Mouse (Mus musculus) CH12.LX (cell line): ENCODE results near the gene Ptpn5. TPM values are rescaled to one million over a fixed set of nuclear protein-coding genes. Genes with fewer than 3 reads are reported as not detected.

Experiments used
- DNase-seq: peaks from one replicate; pipeline ENCODE4 v3.0.0-alpha.2; 2013; ENCODE audit errors: extremely low read depth
- H3K27ac ChIP-seq: 2 replicates; pipeline ENCODE4 v1.5.1; 2012; ENCODE audit warnings: low read depth, mild to moderate bottlenecking, control low read depth, moderate library complexity; ENCODE audit not compliant: insufficient read depth
- H3K27me3 ChIP-seq: replicated peaks from 2 replicates; pipeline ENCODE3; 2012; ENCODE audit warnings: inconsistent platforms
- H3K36me3 ChIP-seq, 2 experiments: replicated peaks in 1 of 2; 2 replicates each; pipeline versions ENCODE3 to v1.6.1; 2012; ENCODE audit warnings: inconsistent platforms in 1 of 2, low read length in 1 of 2, mild to moderate bottlenecking in 1 of 2, mixed read lengths in 1 of 2, moderate library complexity in 1 of 2; ENCODE audit not compliant: control insufficient read depth in 1 of 2, insufficient read depth in 1 of 2
- H3K4me1 ChIP-seq, 2 experiments: 2 replicates each; pipeline ENCODE4 v1.6.1; 2012; ENCODE audit warnings: inconsistent platforms in 1 of 2, moderate library complexity in 1 of 2; ENCODE audit not compliant: insufficient read depth in 2 of 2, control insufficient read depth in 1 of 2
- H3K4me2 ChIP-seq: 2 replicates; pipeline ENCODE4 v1.6.1; 2012; ENCODE audit warnings: low read depth, mild to moderate bottlenecking, control low read depth; ENCODE audit not compliant: poor library complexity, insufficient read depth, severe bottlenecking
- H3K4me3 ChIP-seq, 3 experiments: fragments of 150-350 bp in 1 of 3; sonication (generic) in 1 of 3; replicated peaks in 1 of 3; 2 replicates each; pipeline versions ENCODE3 to v1.5.1; 2011 to 2012; ENCODE audit warnings: low read depth in 2 of 3, low read length in 2 of 3, mild to moderate bottlenecking in 2 of 3, moderate library complexity in 2 of 3, control low read depth in 1 of 3, improper control_type of control experiment in 1 of 3, inconsistent platforms in 1 of 3, mixed read lengths in 1 of 3; ENCODE audit not compliant: poor library complexity in 1 of 3
- H3K79me2 ChIP-seq: replicated peaks from 2 replicates; pipeline ENCODE4 v1.6.1; 2012; ENCODE audit warnings: mild to moderate bottlenecking, moderate library complexity; ENCODE audit not compliant: control insufficient read depth, poor library complexity, insufficient read depth, severe bottlenecking; ENCODE audit errors: extremely low read depth
- H3K9ac ChIP-seq: 2 replicates; pipeline ENCODE4 v1.6.1; 2012; ENCODE audit warnings: low read depth, mild to moderate bottlenecking, control low read depth, moderate library complexity; ENCODE audit not compliant: insufficient read depth
- H3K9me3 ChIP-seq: replicated peaks from 2 replicates; pipeline ENCODE3; 2012; ENCODE audit warnings: low read length, inconsistent platforms, mixed read lengths
- CHD1 ChIP-seq: IDR thresholded peaks from 2 replicates; pipeline ENCODE4 v1.6.1; 2012; ENCODE audit warnings: low read depth, low read length, improper control_type of control experiment, inconsistent platforms
- CTCF ChIP-seq, 2 experiments: IDR thresholded peaks in 1 of 2; conservative IDR thresholded peaks in 1 of 2; 2 replicates each; pipeline ENCODE4 v1.5.1; 2011 to 2012; ENCODE audit warnings: low read depth in 2 of 2, low read length in 2 of 2, improper control_type of control experiment in 1 of 2, inconsistent platforms in 1 of 2, mild to moderate bottlenecking in 1 of 2, moderate library complexity in 1 of 2
- ETS1 ChIP-seq: conservative IDR thresholded peaks from 2 replicates; pipeline ENCODE4 v1.6.1; 2012; ENCODE audit warnings: low read depth, mild to moderate bottlenecking, inconsistent platforms, low read length, improper control_type of control experiment, moderate library complexity
- HCFC1 ChIP-seq: IDR thresholded peaks from 2 replicates; pipeline ENCODE4 v1.6.1; 2012; ENCODE audit warnings: low read depth, mild to moderate bottlenecking, inconsistent platforms, low read length, improper control_type of control experiment
- IRF4 ChIP-seq: IDR thresholded peaks from 2 replicates; pipeline ENCODE4 v1.6.1; 2014; ENCODE audit warnings: low read depth, mild to moderate bottlenecking, inconsistent platforms, low read length, improper control_type of control experiment
- JUN ChIP-seq: IDR thresholded peaks from 2 replicates; pipeline ENCODE4 v1.6.1; 2011; ENCODE audit warnings: low read depth, mild to moderate bottlenecking, low read length, improper control_type of control experiment, moderate library complexity; ENCODE audit not compliant: insufficient read depth
- KAT2A ChIP-seq: IDR thresholded peaks from 2 replicates; pipeline ENCODE4 v1.6.1; 2012; ENCODE audit warnings: low read length, improper control_type of control experiment, inconsistent platforms; ENCODE audit not compliant: insufficient replicate concordance
- MYC ChIP-seq: IDR thresholded peaks from 2 replicates; pipeline ENCODE4 v1.6.1; 2011; ENCODE audit warnings: low read depth, mild to moderate bottlenecking, improper control_type of control experiment, low read length
- NELFE ChIP-seq: IDR thresholded peaks from 2 replicates; pipeline ENCODE4 v1.6.1; 2011; ENCODE audit warnings: low read depth, low read length, improper control_type of control experiment
- NRF1 ChIP-seq: IDR thresholded peaks from 2 replicates; pipeline ENCODE4 v1.6.1; 2014; ENCODE audit warnings: low read depth, mild to moderate bottlenecking, inconsistent platforms, low read length, improper control_type of control experiment, moderate library complexity
- PAX5 ChIP-seq: IDR thresholded peaks from 2 replicates; pipeline ENCODE4 v1.6.1; 2012; ENCODE audit warnings: low read length, inconsistent platforms, mixed read lengths
- POLR2A ChIP-seq: IDR thresholded peaks from 2 replicates; pipeline ENCODE4 v1.6.1; 2011; ENCODE audit warnings: low read depth, mild to moderate bottlenecking, improper control_type of control experiment, low read length
- RCOR1 ChIP-seq: conservative IDR thresholded peaks from 2 replicates; pipeline ENCODE4 v1.6.1; 2012; ENCODE audit warnings: low read depth, mild to moderate bottlenecking, inconsistent platforms, low read length, improper control_type of control experiment
- UBTF ChIP-seq: IDR thresholded peaks from 2 replicates; pipeline ENCODE4 v1.6.1; 2012; ENCODE audit warnings: low read depth, mild to moderate bottlenecking, inconsistent platforms, low read length, improper control_type of control experiment, moderate library complexity
- USF1 ChIP-seq: IDR thresholded peaks from 2 replicates; pipeline ENCODE4 v1.6.1; 2014; ENCODE audit warnings: low read depth, mild to moderate bottlenecking, inconsistent platforms, low read length, improper control_type of control experiment
- ZC3H11A ChIP-seq: IDR thresholded peaks from 2 replicates; pipeline ENCODE4 v1.6.1; 2012; ENCODE audit warnings: low read depth, mild to moderate bottlenecking, inconsistent platforms, low read length, improper control_type of control experiment
- ZKSCAN1 ChIP-seq: IDR thresholded peaks from 2 replicates; pipeline ENCODE4 v1.6.1; 2012; ENCODE audit warnings: low read depth, inconsistent platforms, low read length, improper control_type of control experiment, borderline replicate concordance
- ZNF384 ChIP-seq: IDR thresholded peaks from 2 replicates; pipeline ENCODE4 v1.6.1; 2012; ENCODE audit warnings: low read depth, low read length, improper control_type of control experiment, inconsistent platforms
- dilution Hi-C: fragments of 300-500 bp; cut with MboI; formaldehyde crosslinking; loops from 2 replicates; pipeline ENCODE4 v1.14.3; 2020; ENCODE audit warnings: low sequenced_read_pairs; ENCODE audit not compliant: extremely low pct_unique_long_range_greater_than_20kb, extremely low pct_ligation_motif_present
- in situ Hi-C: fragments of 300-500 bp; cut with MboI; formaldehyde crosslinking; loops from 3 replicates; pipeline ENCODE4 v1.14.3; 2019; ENCODE audit warnings: low sequenced_read_pairs, low pct_ligation_motif_present, low pct_unique_long_range_greater_than_20kb, mixed read lengths
- polyA plus RNA-seq: library from polyadenylated mRNA; unstranded; fragments of >175 nt; gene quantifications from 2 replicates; pipeline ENCODE4 v1.2.1, GENCODE M21; 2012; ENCODE audit warnings: low read depth; ENCODE audit not compliant: insufficient read length
- total RNA-seq, 2 experiments: library from RNA; depleted of rRNA; stranded (reverse); fragments of 300-350 nt in 1 of 2; fragments of >200 nt in 1 of 2; gene quantifications; 2 replicates each; pipeline ENCODE4 v1.2.3; 2012 to 2014

Gene Ptpn5
- total and polyA plus RNA-seq, 3 experiments = 0.90 to 3.4 (median 1.9) TPM

DNA sequence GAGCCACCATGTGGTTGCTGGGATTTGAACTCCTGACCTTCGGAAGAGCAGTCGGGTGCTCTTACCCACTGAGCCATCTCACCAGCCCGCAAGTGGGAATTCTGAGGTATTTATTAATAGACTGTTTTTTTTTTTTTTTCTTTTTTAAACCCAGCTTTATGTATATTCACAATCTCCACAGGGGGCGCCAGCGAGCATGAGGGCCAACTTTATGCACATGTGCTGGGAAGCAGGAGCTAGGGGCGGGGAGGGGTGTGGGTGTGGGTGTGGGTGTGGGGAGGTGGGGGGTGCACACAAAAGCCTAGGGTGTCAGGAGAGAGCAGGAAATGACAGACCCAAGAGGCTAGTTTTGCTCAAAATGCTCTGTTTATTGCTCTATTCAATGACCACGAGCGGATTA, 56.0 kb downstream of the Ptpn5 start:
- no peaks in the 10 kb centered on the region for H3K27me3 ChIP-seq

DNA sequence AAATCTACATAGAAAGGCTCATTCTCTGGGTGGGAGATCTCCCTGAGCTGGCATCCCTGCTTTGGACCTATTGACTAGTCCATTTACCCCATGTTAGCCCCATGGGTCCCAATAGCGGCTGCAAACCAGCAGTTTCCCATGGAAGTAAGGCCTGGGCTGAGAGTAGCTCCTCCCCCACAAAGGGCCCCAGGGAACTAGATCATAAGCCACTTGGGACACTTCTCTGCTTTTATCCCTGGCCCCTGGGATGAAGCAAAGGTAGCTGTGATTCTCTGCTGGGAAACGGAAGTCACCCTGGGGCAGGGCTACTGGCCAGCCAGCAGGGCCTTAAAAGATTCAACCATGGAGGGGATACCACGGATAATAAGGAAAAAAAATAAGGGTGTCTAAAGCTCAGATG, 56.8 kb downstream of the Ptpn5 start:
- no peak for DNase-seq
- no peaks in the 10 kb centered on the region for H3K79me2 ChIP-seq
- no peaks in the 10 kb centered on the region for H3K9me3 ChIP-seq
- in situ Hi-C loops = loop anchor here (5.0 kb wide), 1 partner anchor 54 kb away; no protein-coding TSS in a partner anchor
- TF ChIP-seq RCOR1 (no peak), HCFC1 (no peak), MYC (no peak), PAX5 (no peak), CHD1 (no peak), NELFE (no peak), JUN (no peak), USF1 (no peak)
- no peak overlapping the region for H3K27ac ChIP-seq
- no peak overlapping the region for H3K4me3 ChIP-seq
- no peak overlapping the region for H3K4me2 ChIP-seq
- H3K9ac ChIP-seq = no peak overlapping the region
- peaks cover 0 to 6% of the 10 kb centered on the region in 2 experiments for H3K36me3 ChIP-seq
- H3K27me3 ChIP-seq = no peaks in the 10 kb centered on the region
- H3K4me1 ChIP-seq = peaks cover 2 to 46% of the 10 kb centered on the region in 2 experiments; a peak in 3 of 4 replicates
- dilution Hi-C loops = no loop called here

More for the DNA sequence above, 56.0 kb downstream of the Ptpn5 start:
- Histone ChIP-seq H3K4me3 (no peak overlapping the region), H3K4me2 (no peak overlapping the region), H3K4me1 (peaks cover 2 to 42% of the 10 kb centered on the region in 2 experiments; a peak in 3 of 4 replicates), H3K9ac (no peak overlapping the region), H3K36me3 (peaks cover 0 to 7% of the 10 kb centered on the region in 2 experiments), H3K9me3 (no peaks in the 10 kb centered on the region)
- dilution Hi-C loops = no loop called here
- in situ Hi-C loops = loop anchor here (5.0 kb wide), 1 partner anchor 55 kb away; no protein-coding TSS in a partner anchor
- peak; percentile 24 for DNase-seq
- no peak for TF ChIP-seq MYC
- TF ChIP-seq ETS1 = no peak
- TF ChIP-seq NELFE = no peak
- TF ChIP-seq JUN = no peak
- TF ChIP-seq RCOR1 = no peak
- TF ChIP-seq ZC3H11A = no peak
- TF ChIP-seq KAT2A = no peak
- 0 out of 2 replicates have a peak, but pooled peaks have one; percentile 35 for TF ChIP-seq ZNF384
- no peak for TF ChIP-seq PAX5
- TF ChIP-seq POLR2A = no peak
- no peak for TF ChIP-seq NRF1
- TF ChIP-seq CTCF (conservative IDR thresholded peaks at IDR 0.05 in 1 of 2, IDR thresholded peaks at IDR 0.05 in 1 of 2; ENCODE audit: low read depth in 2 of 2, low read length in 2 of 2) = peak in 1 of 2 experiments; percentile 42; a peak in 2 of 4 replicates
- TF ChIP-seq ZKSCAN1 = no peak
- no peak for TF ChIP-seq IRF4
- no peak for TF ChIP-seq UBTF
- TF ChIP-seq, all 38 proteins: peak for 2
- Histone ChIP-seq H3K27ac (no peak overlapping the region), H3K79me2 (no peaks in the 10 kb centered on the region)
